Mouse (Mus musculus): ENCODE data around the gene Ankra2. TPM values are rescaled to one million over a fixed set of nuclear protein-coding genes. Genes with fewer than 3 reads are reported as not detected.

The Ankra2 gene
- 55.8 and 61.4 TPM in 2 replicates for polyA plus RNA-seq (2012; rRNA removed)

DNA sequence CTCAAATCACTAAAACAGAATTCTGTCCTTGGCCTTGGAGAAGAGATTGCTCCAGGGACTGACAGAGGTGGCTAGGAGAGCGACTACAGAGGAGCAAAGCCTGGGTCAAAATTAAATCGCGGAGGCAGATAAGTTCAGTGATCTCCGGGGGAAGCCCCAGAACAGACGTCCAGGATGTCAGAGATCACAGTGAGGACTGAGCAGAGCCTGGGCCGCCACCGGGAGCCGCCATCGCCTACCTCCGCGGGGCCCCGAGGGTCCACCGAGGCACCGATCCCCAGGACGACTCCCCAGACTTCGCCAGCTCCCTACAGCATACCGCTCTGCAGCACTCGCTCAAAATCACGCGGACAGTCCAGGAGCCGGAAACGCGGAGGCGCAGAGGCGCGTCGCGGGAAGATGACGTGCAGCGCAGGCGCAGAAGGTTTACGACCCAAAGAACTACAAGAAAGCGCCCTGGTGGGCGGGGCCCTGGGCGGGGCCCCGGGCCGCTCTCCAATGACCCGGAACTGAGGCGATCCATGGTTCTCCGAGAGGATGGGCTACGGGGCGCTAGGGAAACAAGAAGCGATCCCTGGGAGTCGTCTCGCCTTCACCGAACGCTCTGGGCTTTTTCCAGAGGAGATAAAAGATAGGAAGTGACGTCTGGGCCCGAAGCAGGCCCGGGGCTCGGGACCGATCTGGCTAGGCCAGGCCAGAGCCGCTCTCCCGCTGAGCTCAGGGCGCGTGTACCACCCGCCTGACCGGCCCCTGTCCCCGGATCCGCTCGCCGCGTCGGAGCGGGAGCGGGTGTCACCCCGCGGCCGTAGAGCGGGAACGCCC is at the start of gene Ankra2, which contains the start of gene Utp15:
Ankra2 (plus strand) TSS at position 439 of the 822 bp plus-strand sequence.
Utp15 (minus strand) TSS at position 406 of the 822 bp plus-strand sequence.
- peak; percentile 95 to 99 for DNase-seq (ENCODE audit: extremely low spot score in 1 of 2, low spot score in 1 of 2)

DNA sequence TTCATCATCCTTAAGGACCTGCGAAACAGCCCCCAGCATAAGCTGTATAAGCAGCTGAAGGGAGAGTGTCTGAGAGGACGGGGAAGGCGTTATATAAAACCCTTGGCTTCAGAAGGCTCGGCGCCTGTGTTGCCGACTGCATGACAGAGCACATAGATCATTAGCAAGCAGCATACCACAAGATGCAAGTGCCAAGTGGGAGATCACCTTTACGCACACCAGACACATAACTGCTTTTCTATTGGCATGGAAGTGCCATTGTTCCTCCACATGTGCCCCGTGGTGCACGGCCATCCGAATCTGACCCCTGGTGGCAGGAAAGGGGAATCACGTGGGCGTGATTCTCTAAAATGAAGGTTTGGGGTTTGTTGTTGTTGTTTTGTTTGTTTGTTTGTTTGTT is 40.0 kb upstream of the Ankra2 start:
- DNase-seq (ENCODE audit: extremely low spot score in 1 of 2, low spot score in 1 of 2) = peak in 1 of 2 experiments; percentile 34

- DNase-seq (ENCODE audit: extremely low spot score in 1 of 2, low spot score in 1 of 2) = no peak
Observed at GRCm38 (mm10) chr13:98226225-98226624, 36.6 kb upstream of the Ankra2 start.

DNA sequence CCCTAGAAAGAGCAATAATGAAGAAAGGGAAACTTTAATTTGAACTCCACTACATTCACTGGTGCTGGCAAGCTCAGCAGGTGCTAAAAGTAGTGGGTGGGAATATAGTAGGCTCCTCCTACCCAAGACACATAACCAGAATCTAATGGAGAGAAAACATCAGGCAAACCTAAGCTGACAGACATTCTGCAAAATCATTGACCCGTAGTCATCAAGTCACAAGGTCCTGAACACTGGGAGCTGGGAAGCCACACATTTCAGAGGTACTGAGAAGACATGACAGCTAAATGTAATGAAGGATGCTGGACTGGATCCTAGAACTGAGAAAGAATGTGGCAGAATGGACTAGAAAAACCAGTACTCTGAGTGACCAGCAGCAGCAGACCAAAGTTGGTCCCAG is 32.4 kb upstream of the Ankra2 start:
- no peak for DNase-seq (ENCODE audit: extremely low spot score in 1 of 2, low spot score in 1 of 2)

DNA sequence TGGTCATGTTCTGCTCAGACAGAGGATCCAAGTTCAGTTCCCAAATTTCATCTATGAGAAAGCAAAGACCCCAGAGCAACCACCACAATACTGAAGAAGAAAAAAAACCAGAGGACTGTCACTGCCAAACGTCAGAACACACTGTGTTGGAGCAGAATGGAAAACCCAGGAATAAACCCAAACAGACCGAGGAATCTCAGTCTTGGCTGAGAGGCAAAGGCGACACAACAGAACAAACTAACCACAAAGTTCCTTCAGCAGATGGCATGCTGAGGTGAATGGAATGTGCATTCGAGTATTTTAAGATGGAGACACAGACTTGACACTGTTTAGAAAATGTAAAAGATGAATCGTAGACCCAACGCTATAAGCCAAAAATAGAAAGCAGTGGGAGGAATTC is 27.4 kb upstream of the Ankra2 start:
- DNase-seq (ENCODE audit: extremely low spot score in 1 of 2, low spot score in 1 of 2) = no peak

DNA sequence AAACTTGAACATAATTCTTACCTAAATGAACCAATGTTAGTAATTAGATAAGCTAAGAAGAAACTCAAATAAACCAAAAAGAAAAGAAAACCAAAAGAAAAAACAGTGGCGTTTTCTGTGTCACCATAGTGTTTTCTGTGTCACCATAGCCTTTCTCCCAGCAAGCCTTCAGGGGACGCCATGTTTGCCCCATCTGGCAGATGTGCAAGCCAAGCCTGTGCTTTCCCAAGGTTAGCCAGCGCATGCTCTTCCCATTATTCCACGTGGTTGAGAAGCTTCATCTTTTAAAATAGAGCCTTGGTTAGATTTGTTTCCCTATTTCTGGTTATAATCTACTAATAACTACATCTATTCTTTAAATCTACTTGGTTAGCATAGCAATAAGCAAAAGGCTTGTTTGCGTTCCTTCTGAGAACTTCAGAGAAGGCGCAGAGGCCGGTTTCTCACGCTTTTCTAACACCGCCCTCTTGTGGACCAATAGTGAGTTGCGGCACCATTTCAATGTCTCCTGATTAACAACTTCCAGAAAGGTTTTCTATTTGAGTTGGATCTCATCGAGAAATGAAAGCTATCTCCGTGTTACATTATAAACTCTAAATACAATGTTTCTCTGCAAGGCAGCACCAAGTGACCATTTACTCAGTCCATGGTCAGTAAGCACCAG is 22.8 kb upstream of the Ankra2 start:
- DNase-seq (ENCODE audit: extremely low spot score in 1 of 2, low spot score in 1 of 2) = peak; percentile 49 to 95

GRCm38 (mm10) chr13:98241531-98242282 is 21.2 kb upstream of the Ankra2 start:
- no peak for DNase-seq (ENCODE audit: extremely low spot score in 1 of 2, low spot score in 1 of 2)

- no peak for DNase-seq (ENCODE audit: extremely low spot score in 1 of 2, low spot score in 1 of 2)
Observed at GRCm38 (mm10) chr13:98244571-98245350, 18.1 kb upstream of the Ankra2 start.

DNA sequence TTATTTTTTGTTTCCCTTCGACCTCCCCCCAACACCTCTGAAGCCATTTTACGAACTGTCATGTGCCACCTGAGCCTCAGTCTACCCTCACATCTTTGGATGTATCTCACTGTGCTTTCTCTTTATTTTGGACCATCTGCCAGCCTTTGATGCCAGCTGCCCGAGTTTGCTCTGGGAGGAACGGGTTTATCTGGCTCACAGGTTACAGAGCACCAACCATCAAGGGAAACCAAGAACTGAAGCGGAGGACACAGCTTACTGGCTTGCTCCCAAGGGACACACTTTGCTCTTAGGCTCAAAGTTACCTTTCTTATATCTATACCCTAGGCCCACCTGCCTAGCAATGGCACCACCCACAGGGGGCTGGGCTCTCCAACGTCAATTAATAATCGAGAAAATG is 17.5 kb upstream of the Ankra2 start:
- DNase-seq (ENCODE audit: extremely low spot score in 1 of 2, low spot score in 1 of 2) = no peak

DNA sequence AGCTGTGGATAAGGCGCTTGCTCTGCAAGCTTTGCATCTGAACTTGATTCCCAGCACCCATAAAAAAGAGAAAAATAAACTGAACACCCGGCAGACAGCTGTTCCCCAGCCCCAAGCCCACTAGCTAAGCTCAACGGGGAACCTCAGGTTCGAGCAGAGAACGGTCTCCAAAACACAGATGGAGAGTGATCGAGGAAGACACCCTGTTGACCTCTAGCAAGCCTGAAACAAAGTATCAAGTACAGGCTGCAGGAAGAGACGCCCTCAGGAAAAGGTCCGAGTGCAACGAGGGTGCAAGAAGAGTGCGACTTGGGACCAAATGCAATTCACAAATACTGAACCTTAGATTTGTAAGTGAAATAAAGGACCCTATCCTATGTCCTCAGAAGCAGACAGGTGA is 13.3 kb upstream of the Ankra2 start:
- DNase-seq (ENCODE audit: extremely low spot score in 1 of 2, low spot score in 1 of 2) = no peak

DNA sequence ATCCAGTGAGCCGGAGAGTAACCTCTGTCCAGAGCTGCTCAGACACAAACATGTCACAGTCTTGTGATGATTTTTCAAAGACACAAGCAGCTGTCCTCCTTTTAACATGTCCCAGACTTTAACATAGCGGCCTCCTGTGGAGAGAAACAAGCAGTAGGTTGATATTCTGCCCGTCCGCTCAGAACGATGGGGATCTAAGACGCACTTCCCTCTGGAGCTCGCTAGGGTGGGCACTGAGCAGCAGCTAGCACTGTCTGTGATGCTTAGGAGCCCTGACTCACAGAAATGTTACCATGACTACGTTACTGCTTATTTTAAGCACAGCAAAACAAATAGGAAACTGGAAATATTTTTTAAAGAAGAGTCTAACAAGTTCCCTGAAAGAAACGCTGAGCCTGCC is 8.0 kb upstream of the Ankra2 start:
- peak; percentile 81 for DNase-seq (ENCODE audit: extremely low spot score in 1 of 2, low spot score in 1 of 2)

DNA sequence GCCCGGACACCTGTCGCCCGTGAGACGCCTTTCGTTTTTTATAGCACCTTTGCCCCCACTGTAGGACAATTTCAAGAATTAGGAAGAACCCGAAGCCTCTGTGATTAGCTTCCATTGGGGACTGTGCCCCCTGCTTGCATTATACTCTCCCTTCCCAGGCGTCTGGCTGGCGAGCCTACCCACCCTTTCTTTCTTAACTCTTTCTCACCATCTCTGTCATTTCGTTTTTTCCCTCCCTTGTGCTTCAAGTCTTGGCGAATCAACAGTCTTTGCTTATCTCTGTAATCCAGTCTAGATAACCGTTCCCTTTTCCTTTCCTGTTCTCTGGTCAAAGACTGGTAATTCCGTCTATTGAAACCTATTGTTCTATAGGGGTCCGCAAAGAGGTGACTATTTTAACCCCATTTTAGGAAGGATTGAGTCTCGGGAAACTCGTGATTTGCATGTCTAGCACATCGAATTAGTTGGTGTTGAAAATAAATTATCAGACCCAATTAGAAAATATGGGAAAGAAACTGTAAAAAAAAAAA is 649 bp downstream of the Ankra2 start:
- DNase-seq (ENCODE audit: extremely low spot score in 1 of 2, low spot score in 1 of 2) = peak in 1 of 2 experiments; percentile 15

DNA sequence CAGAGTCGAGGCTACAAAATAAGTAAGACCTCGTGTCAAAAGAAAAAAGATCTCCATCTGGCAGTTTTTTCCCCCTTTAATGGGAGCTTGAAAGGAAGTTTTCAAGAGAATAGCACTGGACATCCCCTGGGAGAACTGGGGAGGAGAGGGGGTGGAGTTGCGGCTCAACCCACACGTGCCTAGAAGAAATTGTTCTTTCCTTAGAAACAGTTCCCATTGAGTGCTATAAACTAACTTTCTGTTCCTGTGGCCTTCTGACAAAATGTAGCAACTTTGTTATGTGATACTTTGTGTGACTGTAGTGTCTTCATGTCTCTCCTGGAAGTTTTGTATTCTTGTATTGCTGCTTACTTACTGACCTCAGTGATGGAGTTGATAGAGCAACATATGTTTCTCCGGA is 1.2 kb downstream of the Ankra2 start:
- DNase-seq (ENCODE audit: extremely low spot score in 1 of 2, low spot score in 1 of 2) = no peak

GRCm38 (mm10) chr13:98274023-98274422 is 11.1 kb downstream of the Ankra2 start:
- no peak for DNase-seq (ENCODE audit: extremely low spot score in 1 of 2, low spot score in 1 of 2)

- no peak for DNase-seq (ENCODE audit: extremely low spot score in 1 of 2, low spot score in 1 of 2)
Observed at GRCm38 (mm10) chr13:98275646-98276045, 12.8 kb downstream of the Ankra2 start.

GRCm38 (mm10) chr13:98276253-98276652 is 13.4 kb downstream of the Ankra2 start:
- DNase-seq (ENCODE audit: extremely low spot score in 1 of 2, low spot score in 1 of 2) = no peak

DNA sequence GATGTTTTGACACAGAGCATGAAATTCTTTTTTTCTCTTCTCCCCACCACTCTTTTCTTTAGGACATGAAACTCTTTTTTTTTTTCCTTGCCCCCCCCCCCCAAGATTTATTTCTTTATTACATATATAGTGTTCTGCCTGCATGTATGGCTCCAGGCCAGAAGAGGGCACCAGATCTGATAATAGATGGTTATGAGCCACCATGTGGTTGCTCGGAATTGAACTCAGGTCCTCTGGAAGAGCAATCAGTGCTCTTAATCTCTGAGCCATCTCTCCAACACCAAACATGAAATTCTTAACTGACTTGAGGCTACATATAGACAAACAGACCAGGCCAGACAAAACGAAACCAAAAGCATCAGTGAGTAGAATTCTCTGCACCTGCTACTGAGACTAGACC is 14.6 kb downstream of the Ankra2 start:
- no peak for DNase-seq (ENCODE audit: extremely low spot score in 1 of 2, low spot score in 1 of 2)

DNA sequence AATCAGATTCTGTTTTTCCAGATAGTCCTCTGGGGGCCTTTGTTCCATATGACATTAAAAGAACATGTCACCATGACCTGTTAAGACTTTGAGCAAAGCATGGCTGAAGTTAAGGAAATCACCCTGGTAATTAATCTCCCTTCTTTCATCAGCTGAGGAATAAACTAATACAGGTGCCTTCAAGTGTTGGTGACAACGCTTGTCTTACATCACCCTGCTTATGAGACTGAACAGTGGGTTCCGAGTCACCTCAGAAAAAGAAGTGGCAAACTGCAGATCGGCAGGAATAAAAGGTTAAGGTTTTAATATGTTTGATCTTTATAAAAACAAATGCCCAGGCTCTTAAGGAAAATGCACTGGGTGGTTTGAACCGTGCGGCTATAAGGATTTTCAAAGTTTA is 16.8 kb downstream of the Ankra2 start, which contains the start of gene Gm21976:
Gm21976 (plus strand) TSS at position 202 of the 400 bp plus-strand sequence.
- DNase-seq (ENCODE audit: extremely low spot score in 1 of 2, low spot score in 1 of 2) = no peak

DNA sequence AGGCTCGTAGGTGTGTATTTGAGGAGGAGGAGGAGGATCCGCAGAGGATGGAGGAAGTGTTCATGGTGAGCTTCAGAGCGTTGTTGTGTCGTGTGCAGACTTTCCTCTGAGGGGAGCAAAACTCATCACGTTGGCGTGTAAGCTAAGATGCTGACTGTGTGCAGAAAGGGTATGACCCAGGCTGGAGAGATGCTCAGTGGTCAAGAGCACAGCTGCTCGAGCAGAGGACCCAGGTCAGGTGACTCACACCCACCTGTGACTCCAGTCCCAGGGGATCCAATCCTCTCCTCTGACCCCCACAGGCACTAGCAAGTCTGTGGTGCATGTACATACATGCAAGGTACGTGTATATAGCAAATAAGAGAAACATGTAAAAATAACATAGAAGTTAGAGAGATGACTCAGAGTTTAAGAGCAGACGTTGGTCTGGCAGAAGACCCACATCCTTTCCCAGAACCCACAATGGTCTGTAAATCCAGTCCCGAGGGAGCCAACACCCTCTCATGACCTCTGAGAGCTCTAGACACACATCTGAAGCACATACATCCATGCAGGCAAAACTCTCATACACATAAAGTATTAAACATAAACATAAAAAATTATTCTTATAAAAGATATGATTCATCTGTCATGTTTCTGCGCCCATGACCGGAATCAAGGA is 18.2 kb downstream of the Ankra2 start:
- no peak for DNase-seq (ENCODE audit: extremely low spot score in 1 of 2, low spot score in 1 of 2)

GRCm38 (mm10) chr13:98290719-98291118 is 27.8 kb downstream of the Ankra2 start:
- no peak for DNase-seq (ENCODE audit: extremely low spot score in 1 of 2, low spot score in 1 of 2)
